8 mouse cellular contexts compared by ENCODE assay signal in the genomic region with DNA sequence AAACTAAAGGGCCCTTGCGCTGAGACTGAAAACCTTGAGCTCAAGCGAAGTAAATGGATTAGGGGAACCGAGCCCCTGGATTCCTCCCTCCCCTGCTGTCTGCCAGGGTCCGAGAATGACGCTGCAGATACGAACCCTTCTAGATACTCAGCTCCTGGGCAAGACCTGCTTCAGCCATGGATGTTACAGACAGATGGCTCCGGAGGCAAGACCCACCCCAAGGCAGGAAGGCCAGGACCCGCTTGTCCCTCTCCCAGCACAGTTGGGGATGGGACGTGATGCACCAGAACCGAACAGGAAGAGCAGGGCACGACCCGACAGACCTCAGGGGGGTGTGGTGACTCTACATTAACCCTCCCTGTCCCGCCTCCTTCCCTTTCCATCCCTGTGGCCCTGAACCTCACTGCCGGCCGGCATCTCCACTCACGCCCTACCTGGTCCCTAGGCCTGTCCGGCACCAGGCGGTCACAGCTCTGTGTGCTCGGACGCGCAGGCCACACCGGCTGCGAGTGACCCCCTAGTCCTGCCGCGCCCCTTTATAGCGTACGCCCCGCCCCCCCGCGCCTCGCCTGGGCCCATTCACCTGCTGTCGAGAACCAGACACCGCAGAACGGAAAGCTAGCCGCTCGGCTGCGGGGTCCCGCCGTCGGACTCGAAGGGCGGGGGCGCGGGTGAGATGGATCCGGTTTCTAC.
DNase-seq lines count a peak whose midpoint lies in the region; ATAC-seq and TF ChIP-seq lines count a peak whose summit lies in the region.

No protein-coding gene starts in this region.

- no peaks in the 10 kb centered on the region for H3K9me3 ChIP-seq in megakaryocyte, embryonic 14.5 days
- H3K9me3 ChIP-seq in intestine, embryonic 16.5 days (ENCODE audit: control insufficient read depth, low read length), result no peaks in the 10 kb centered on the region

- WGBS in intestine, embryonic 16.5 days, result 1% methylated on average over 45 of the region's 45 CpGs
- 2% methylated on average over 45 of the region's 45 CpGs for WGBS in small intestine, adult 2 months

- H3K4me2 ChIP-seq in intestine, embryonic 16.5 days (ENCODE audit: low read depth, low read length), result peak overlapping the region; percentile 43

- no peak for ATAC-seq in megakaryocyte, adult 5-6 weeks (ENCODE audit: poor library complexity, severe bottlenecking)
- ATAC-seq in intestine, embryonic 16.5 days, result no peak

- H3K36me3 ChIP-seq in megakaryocyte, embryonic 14.5 days (replicated peaks; ENCODE audit: low read length), result no peaks in the 10 kb centered on the region
- no peaks in the 10 kb centered on the region for H3K36me3 ChIP-seq in intestine, embryonic 16.5 days (ENCODE audit: control insufficient read depth, insufficient read depth, low read length)
- no peaks in the 10 kb centered on the region for H3K36me3 ChIP-seq in small intestine, adult 2 months (ENCODE audit: control insufficient read depth, insufficient read depth, low read length)

- DNase-seq in embryo, embryonic 10.5 days (ENCODE audit: low spot score), result peak; percentile 54
- DNase-seq in spleen, postnatal 4 days (ENCODE audit: low spot score in 2 of 2), result no peak
- DNase-seq in spleen, postnatal 10 days (ENCODE audit: low spot score in 2 of 2), result no peak
- no peak for DNase-seq in gastrocnemius, adult 8-10 months (ENCODE audit: low spot score in 2 of 2)

- H3K4me3 ChIP-seq in megakaryocyte, embryonic 14.5 days (replicated peaks), result peak overlapping the region; percentile 76
- H3K4me3 ChIP-seq in intestine, embryonic 16.5 days (ENCODE audit: low read length), result peak overlapping the region; percentile 33
- peak overlapping the region; percentile 90 for H3K4me3 ChIP-seq in small intestine, adult 2 months (ENCODE audit: low read depth, low read length)

- no peak for TF ChIP-seq POLR2A in small intestine, adult 2 months (IDR thresholded peaks at IDR 0.05; ENCODE audit: low read depth, low read length)

- peaks cover 83% of the 10 kb centered on the region for H3K4me1 ChIP-seq in megakaryocyte, embryonic 14.5 days
- H3K4me1 ChIP-seq in intestine, embryonic 16.5 days (ENCODE audit: control insufficient read depth, insufficient read depth, low read length), result peaks cover 47% of the 10 kb centered on the region
- peaks cover 21% of the 10 kb centered on the region for H3K4me1 ChIP-seq in small intestine, adult 2 months (ENCODE audit: control insufficient read depth, insufficient read depth, insufficient read length, low read length)

- H3K9ac ChIP-seq in intestine, embryonic 16.5 days (ENCODE audit: low read depth, low read length), result 0 out of 2 replicates have a peak overlapping the region, but pooled peaks have one; percentile 6

- no peak overlapping the region for H3K27ac ChIP-seq in intestine, embryonic 16.5 days (ENCODE audit: low read length)
- no peak overlapping the region for H3K27ac ChIP-seq in small intestine, adult 2 months (ENCODE audit: insufficient read depth, low read depth, low read length)

- peaks cover 99% of the 10 kb centered on the region for H3K27me3 ChIP-seq in megakaryocyte, embryonic 14.5 days (replicated peaks)
- H3K27me3 ChIP-seq in intestine, embryonic 16.5 days (replicated peaks; ENCODE audit: control insufficient read depth, insufficient read depth, low read length), result peaks cover 81% of the 10 kb centered on the region
- peaks cover 67% of the 10 kb centered on the region for H3K27me3 ChIP-seq in small intestine, adult 2 months (ENCODE audit: control insufficient read depth, insufficient read depth, low read length)

- no peak for TF ChIP-seq CTCF in small intestine, adult 2 months (IDR thresholded peaks at IDR 0.05; ENCODE audit: extremely low read depth, insufficient read length, insufficient replicate concordance, low read depth, low read length)

Comparison
In these comparisons a context has a peak if more than half of its experiments do, and no peak if none do; other contexts are left out.
1. H3K4me3 ChIP-seq: peak in every context shown above with its lines; median percentile 90 in small intestine, adult 2 months; 76 in megakaryocyte, embryonic 14.5 days; 33 in intestine, embryonic 16.5 days.